Mouse (Mus musculus): ENCODE data around the gene Gm21885. TPM values are rescaled to one million over a fixed set of nuclear protein-coding genes. Genes with fewer than 3 reads are reported as not detected.

The Gm21885 gene
- polyA plus RNA-seq, 1 experiment, result 4.1 TPM

- H3K36me3 ChIP-seq (ENCODE audit: control insufficient read depth, insufficient read depth, low read length), result peaks cover 68% of the 10 kb centered on the region
- no peak overlapping the region for H3K4me3 ChIP-seq (ENCODE audit: low read depth, low read length)
- no peak for TF ChIP-seq CTCF (IDR thresholded peaks at IDR 0.05; ENCODE audit: extremely low read depth, insufficient read length, insufficient replicate concordance, low read depth, low read length)
- no peak for TF ChIP-seq POLR2A (IDR thresholded peaks at IDR 0.05; ENCODE audit: low read depth, low read length)
- 85% methylated on average over 9 of the region's 9 CpGs for WGBS
- no peaks in the 10 kb centered on the region for H3K4me1 ChIP-seq (ENCODE audit: control insufficient read depth, insufficient read depth, insufficient read length, low read length)
- H3K27me3 ChIP-seq (ENCODE audit: control insufficient read depth, insufficient read depth, low read length), result no peaks in the 10 kb centered on the region
- H3K27ac ChIP-seq (ENCODE audit: insufficient read depth, low read depth, low read length), result no peak overlapping the region
Measured at GRCm38 (mm10) chr11:94294996-94295845, 13.5 kb downstream of the Gm21885 start.

DNA sequence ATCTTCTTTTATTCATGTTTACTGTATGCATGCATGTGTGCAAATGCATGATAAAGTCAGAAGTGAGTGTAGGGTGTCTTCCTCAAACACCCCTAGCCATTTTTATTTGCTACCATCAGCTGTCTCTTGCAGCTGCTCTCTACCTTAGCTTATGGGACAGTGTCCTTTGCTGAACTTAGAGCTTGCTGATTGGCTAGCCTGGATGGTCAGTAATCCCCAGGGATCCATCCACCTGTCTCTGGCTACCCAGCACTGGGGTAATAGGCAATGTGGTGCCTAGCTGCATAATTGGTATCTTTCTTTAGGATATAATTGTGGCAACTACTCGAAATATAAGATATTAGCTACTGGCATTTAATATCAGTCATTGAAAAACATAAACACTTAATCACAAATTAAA, 31.1 kb downstream of the Gm21885 start:
- TF ChIP-seq CTCF (IDR thresholded peaks at IDR 0.05; ENCODE audit: extremely low read depth, insufficient read length, insufficient replicate concordance, low read depth, low read length) (no peak), POLR2A (IDR thresholded peaks at IDR 0.05; ENCODE audit: low read depth, low read length) (no peak)
- 36% methylated on average over 1 of the region's 1 CpGs for WGBS

GRCm38 (mm10) chr11:94314098-94314652, 32.5 kb downstream of the Gm21885 start:
- H3K4me3 ChIP-seq (ENCODE audit: low read depth, low read length), result no peak overlapping the region
- no peak overlapping the region for H3K27ac ChIP-seq (ENCODE audit: insufficient read depth, low read depth, low read length)
- TF ChIP-seq CTCF (IDR thresholded peaks at IDR 0.05; ENCODE audit: extremely low read depth, insufficient read length, insufficient replicate concordance, low read depth, low read length), result no peak
- TF ChIP-seq POLR2A (IDR thresholded peaks at IDR 0.05; ENCODE audit: low read depth, low read length), result no peak
- no peaks in the 10 kb centered on the region for H3K27me3 ChIP-seq (ENCODE audit: control insufficient read depth, insufficient read depth, low read length)
- 27% methylated on average over 2 of the region's 2 CpGs for WGBS
- H3K36me3 ChIP-seq (ENCODE audit: control insufficient read depth, insufficient read depth, low read length), result peaks cover 6% of the 10 kb centered on the region; the same call in 1 of the 2 replicates
- H3K4me1 ChIP-seq (ENCODE audit: control insufficient read depth, insufficient read depth, insufficient read length, low read length), result peaks cover 12% of the 10 kb centered on the region; the same call in 1 of the 2 replicates

More for the DNA sequence above, 31.1 kb downstream of the Gm21885 start:
- H3K27ac ChIP-seq (ENCODE audit: insufficient read depth, low read depth, low read length), result no peak overlapping the region
- H3K36me3 ChIP-seq (ENCODE audit: control insufficient read depth, insufficient read depth, low read length), result peaks cover 8% of the 10 kb centered on the region
- H3K4me3 ChIP-seq (ENCODE audit: low read depth, low read length), result no peak overlapping the region
- H3K4me1 ChIP-seq (ENCODE audit: control insufficient read depth, insufficient read depth, insufficient read length, low read length), result peaks cover 8% of the 10 kb centered on the region; the same call in 1 of the 2 replicates
- no peaks in the 10 kb centered on the region for H3K27me3 ChIP-seq (ENCODE audit: control insufficient read depth, insufficient read depth, low read length)

DNA sequence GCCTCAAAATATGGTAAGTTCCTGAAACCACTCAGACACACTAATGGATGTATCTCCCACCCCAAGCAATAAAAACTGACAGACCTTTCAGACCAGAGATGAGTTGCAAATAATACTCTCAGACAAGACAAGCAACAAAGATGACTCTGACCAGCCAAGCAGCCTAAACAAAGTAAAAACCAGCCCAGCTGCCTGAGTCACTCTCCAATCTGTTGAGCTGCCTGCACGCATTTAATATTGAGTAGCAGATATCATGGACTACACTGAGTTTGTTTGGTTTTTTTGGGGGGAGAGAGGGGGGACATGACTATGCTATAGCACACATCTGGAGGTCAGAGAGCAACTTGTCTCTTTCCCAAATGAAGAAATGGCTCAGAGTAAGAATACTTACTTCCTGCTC, 33.6 kb downstream of the Gm21885 start:
- no peak overlapping the region for H3K27ac ChIP-seq (ENCODE audit: insufficient read depth, low read depth, low read length)
- peaks cover 12% of the 10 kb centered on the region; the same call in 1 of the 2 replicates for H3K4me1 ChIP-seq (ENCODE audit: control insufficient read depth, insufficient read depth, insufficient read length, low read length)
- peaks cover 5% of the 10 kb centered on the region; the same call in 1 of the 2 replicates for H3K36me3 ChIP-seq (ENCODE audit: control insufficient read depth, insufficient read depth, low read length)
- WGBS, result 38% methylated on average over 1 of the region's 1 CpGs
- TF ChIP-seq POLR2A (IDR thresholded peaks at IDR 0.05; ENCODE audit: low read depth, low read length), result no peak
- TF ChIP-seq CTCF (IDR thresholded peaks at IDR 0.05; ENCODE audit: extremely low read depth, insufficient read length, insufficient replicate concordance, low read depth, low read length), result no peak
- no peaks in the 10 kb centered on the region for H3K27me3 ChIP-seq (ENCODE audit: control insufficient read depth, insufficient read depth, low read length)
- no peak overlapping the region for H3K4me3 ChIP-seq (ENCODE audit: low read depth, low read length)

- TF ChIP-seq CTCF (IDR thresholded peaks at IDR 0.05; ENCODE audit: extremely low read depth, insufficient read length, insufficient replicate concordance, low read depth, low read length) (no peak), POLR2A (IDR thresholded peaks at IDR 0.05; ENCODE audit: low read depth, low read length) (no peak)
- H3K27ac ChIP-seq (ENCODE audit: insufficient read depth, low read depth, low read length), result no peak overlapping the region
- no peak overlapping the region for H3K4me3 ChIP-seq (ENCODE audit: low read depth, low read length)
- H3K4me1 ChIP-seq (ENCODE audit: control insufficient read depth, insufficient read depth, insufficient read length, low read length), result peaks cover 12% of the 10 kb centered on the region; the same call in 1 of the 2 replicates
- WGBS, result 46% methylated on average over 2 of the region's 2 CpGs
- no peaks in the 10 kb centered on the region for H3K27me3 ChIP-seq (ENCODE audit: control insufficient read depth, insufficient read depth, low read length)
- H3K36me3 ChIP-seq (ENCODE audit: control insufficient read depth, insufficient read depth, low read length), result peaks cover 3% of the 10 kb centered on the region; the same call in 1 of the 2 replicates
Measured at GRCm38 (mm10) chr11:94316528-94316927, 34.9 kb downstream of the Gm21885 start.

GRCm38 (mm10) chr11:94317014-94317413, 35.3 kb downstream of the Gm21885 start:
- Histone ChIP-seq H3K36me3 (ENCODE audit: control insufficient read depth, insufficient read depth, low read length) (peaks cover 3% of the 10 kb centered on the region; the same call in 1 of the 2 replicates), H3K4me3 (ENCODE audit: low read depth, low read length) (no peak overlapping the region), H3K27me3 (ENCODE audit: control insufficient read depth, insufficient read depth, low read length) (no peaks in the 10 kb centered on the region), H3K27ac (ENCODE audit: insufficient read depth, low read depth, low read length) (no peak overlapping the region), H3K4me1 (ENCODE audit: control insufficient read depth, insufficient read depth, insufficient read length, low read length) (peaks cover 12% of the 10 kb centered on the region; the same call in 1 of the 2 replicates)
- WGBS, result 16% methylated on average over 1 of the region's 1 CpGs
- no peak for TF ChIP-seq CTCF (IDR thresholded peaks at IDR 0.05; ENCODE audit: extremely low read depth, insufficient read length, insufficient replicate concordance, low read depth, low read length)
- no peak for TF ChIP-seq POLR2A (IDR thresholded peaks at IDR 0.05; ENCODE audit: low read depth, low read length)

DNA sequence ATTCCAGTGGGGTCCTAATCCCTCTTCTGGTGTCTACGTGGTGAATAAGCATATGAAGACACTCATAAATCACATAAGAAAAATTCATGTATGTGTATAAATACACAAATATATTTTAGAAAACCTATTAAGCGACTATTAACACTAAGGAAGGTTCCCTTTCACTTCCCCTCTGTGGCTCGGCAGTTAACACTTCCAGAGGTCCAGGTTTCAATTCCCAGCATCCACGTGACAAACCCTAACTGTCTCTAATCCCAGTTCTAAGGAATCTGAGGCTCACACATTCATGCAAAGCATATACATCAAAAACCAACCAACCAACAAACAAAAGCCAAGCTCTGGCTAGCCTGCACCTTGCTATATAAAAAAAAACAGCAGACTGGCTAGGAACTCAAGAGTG, 35.8 kb downstream of the Gm21885 start:
- Histone ChIP-seq H3K36me3 (ENCODE audit: control insufficient read depth, insufficient read depth, low read length) (peaks cover 3% of the 10 kb centered on the region; the same call in 1 of the 2 replicates), H3K4me1 (ENCODE audit: control insufficient read depth, insufficient read depth, insufficient read length, low read length) (peaks cover 12% of the 10 kb centered on the region; the same call in 1 of the 2 replicates), H3K27me3 (ENCODE audit: control insufficient read depth, insufficient read depth, low read length) (no peaks in the 10 kb centered on the region), H3K27ac (ENCODE audit: insufficient read depth, low read depth, low read length) (no peak overlapping the region), H3K4me3 (ENCODE audit: low read depth, low read length) (no peak overlapping the region)
- 17% methylated on average over 4 of the region's 4 CpGs for WGBS
- TF ChIP-seq POLR2A (IDR thresholded peaks at IDR 0.05; ENCODE audit: low read depth, low read length) (no peak), CTCF (IDR thresholded peaks at IDR 0.05; ENCODE audit: extremely low read depth, insufficient read length, insufficient replicate concordance, low read depth, low read length) (no peak)

Measured in small intestine, adult 2 months (tissue).